Mouse (Mus musculus) natural killer cell, adult 2 months (primary cell): ENCODE measurements around the gene Ankdd1b.

Experiments
- DNase-seq, 2 experiments: peaks; one replicate each; pipeline ENCODE4 v3.0.0; 2022; ENCODE audit warnings: low spot score in 2 of 2

Ankdd1b gene

DNA sequence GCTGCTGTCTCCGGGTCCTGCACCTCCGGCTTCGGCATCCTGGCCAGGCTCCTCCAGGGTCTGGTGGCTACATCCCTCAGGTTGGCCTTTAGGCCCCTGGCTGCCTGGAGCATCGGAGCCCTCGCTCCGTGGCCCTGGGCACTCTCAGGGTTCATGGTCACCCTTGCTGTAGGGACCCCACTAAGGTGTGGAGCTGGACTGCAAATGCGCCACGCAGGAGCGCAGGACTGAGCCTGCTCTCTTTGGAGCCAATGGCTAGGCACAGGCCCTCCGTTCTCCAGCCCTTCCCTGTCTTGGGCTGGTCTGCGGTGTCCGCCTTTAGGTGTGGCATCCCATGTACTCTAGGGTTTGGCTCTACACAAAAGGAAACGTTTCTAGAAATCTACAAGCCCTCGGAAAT is at the start of gene Ankdd1b:
Gene Ankdd1b, minus strand, starts transcription at position 242 of the 400 bp plus-strand sequence.
- no peak for DNase-seq

DNA sequence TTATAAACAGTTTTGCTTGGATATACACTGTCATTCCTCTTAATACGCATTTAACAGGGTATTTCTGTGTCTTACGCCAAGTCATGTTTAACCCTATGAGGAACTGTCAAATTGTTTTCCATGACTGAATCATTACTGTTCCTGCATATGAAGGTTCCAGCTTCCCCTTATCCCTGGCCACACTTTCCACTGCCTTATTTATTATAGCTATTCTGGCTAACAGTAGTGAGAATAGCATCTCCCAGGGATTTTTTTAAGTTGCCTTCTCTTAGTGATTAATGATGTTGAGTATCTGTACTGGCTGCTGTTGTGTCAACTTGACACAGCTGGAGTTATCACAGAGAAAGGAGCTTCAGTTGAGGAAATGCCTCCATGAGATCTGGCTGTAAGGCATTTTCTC is 46.3 kb upstream of the Ankdd1b start:
- no peak for DNase-seq

DNA sequence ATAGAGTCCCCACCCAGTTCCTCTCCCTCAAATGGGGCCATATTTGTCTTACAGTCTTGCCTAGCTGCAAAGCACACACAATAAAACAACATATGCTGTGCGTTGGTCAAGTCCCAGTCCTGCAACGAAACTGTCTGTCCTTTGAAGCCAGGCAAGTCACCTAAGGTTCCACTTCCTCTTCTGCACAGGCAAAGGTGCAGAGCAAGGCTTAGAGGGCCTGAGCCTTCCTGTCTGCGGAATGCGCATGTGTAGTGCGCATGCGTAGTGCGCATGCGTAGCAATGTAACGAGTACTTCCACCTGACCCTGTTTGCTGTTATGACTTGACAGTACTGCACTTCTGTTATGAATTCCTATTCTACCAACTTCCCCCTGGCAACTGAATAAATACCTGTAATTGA is 45.3 kb upstream of the Ankdd1b start:
- DNase-seq = no peak

DNA sequence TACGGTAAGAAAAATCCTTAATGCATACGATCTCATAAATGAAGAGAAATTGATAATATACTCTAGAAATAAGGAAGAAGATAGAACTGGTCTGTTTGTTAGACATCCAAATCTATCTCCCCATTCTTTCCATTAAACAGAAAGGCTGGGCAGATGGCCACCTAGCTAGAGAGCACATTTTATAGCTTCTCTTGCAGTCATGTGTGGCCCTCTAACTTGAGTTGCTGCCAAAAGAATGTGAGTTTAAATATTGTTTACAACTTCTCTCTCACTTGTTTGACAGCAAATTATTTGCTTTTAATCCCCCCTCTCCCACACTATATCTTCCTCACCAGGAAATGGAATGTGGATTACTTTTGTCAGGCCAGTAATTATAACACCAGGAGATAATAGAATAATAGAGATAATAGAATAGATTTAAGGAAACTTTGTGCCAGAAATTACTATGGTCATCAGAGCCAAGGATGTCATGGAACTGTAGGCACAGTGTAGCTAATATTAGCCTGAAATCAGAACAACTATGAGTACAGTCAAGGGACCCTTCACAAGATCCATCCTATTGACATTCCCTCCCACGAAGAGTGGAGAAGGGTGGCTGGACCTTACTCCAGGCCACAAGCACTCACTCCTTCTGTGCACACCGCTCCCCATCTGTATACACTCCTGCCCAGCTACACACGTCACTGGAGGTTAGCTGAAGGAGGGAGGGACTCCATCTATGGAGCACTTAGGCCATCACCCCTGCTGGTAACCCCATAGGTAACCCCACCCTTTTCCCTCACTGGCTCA is 43.4 kb upstream of the Ankdd1b start:
- no peak for DNase-seq

DNA sequence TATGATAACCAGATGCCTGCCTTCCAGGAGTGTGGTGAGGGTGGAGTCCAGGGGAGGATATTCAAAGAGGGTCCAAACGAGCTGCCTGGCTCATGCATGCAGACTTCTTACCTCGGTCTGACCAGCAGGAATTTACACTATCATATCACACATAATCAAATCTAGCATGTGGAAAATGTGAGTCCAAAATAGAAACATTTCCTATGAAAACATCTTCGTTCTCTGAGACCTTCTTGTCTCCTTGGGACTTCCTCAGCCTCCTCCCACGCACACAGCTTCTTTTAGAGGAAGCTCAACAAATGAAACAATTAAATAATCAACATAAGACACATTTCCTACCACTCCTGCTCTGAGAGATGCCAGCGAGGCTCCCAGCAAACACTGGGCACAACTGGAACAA is 40.9 kb upstream of the Ankdd1b start:
- no peak for DNase-seq

DNA sequence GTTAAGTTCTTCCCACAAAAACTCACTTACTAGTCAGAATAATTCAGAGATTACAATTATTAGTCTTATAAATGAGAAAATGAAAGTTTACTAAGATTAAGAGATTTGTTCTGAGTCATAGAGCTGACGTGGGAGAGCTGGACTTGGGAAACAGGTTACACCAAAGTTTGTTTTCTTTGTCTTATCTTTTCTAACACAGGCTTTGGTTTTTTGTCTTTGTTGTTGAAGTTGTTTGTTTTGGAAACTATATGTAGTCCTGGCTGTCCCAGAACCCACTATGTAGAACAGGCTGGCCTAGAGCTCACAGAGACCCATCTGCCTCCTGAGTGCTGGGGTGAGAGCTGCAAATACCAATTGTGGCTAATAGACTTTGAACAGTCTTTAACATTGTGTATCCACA is 40.3 kb upstream of the Ankdd1b start:
- no peak for DNase-seq

DNA sequence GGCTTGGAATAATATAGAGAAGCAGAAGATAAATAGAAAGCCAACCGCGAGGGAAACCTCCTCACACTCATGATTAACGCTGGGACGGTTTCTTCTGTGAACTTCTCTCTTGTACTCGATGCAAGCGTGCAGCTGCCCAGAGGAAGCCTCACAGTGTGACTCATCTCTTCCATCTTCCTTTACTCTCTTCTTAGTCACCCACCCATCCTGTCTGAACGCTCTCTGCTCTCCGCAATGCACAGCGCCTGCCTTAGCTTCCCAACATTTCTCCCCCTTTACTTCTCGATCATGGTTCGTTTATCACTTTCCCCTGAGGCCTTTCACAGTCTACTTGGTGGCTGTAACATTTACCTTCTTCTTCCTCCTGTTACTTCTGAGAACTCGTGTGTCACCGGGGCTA is 39.6 kb upstream of the Ankdd1b start:
- DNase-seq = peak; percentile 51 to 65

DNA sequence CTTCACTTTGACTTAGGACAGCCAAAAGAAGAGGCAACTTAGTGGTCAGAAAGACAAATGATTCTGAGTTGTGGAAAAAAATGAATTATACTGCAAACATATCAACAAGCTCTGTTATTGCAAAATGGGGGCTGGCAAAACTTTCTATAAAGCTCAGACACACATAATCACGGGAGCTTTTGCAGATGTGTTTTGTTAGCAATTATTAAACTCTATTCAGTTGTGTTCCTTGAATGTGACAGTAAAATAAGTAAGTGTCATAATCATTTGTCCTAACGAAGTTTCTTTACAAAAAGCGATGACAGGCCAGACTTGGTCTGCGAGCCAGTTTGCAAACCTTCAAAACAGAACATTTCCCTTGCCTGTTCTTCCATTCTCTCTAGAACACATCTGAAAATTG is 36.5 kb upstream of the Ankdd1b start:
- no peak for DNase-seq

DNA sequence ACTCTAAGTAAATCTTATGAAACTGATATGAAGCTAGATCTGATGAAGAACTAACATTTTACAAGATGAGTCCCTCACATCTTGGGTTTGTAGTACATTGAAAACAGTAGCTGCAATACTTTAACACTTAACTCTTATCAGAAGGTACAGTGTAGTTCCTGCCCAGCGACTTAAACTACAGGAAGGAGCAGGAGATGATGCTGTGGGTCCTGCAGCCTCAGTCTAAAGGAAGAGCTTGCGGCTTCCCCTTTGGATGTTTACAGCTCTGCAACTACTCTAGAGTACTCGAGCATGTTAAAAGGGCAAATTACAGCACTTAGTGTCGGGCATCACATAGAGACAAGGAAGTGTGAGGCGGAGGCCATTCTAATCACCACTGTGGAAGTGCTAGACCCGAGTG is 35.3 kb upstream of the Ankdd1b start:
- DNase-seq = no peak

DNA sequence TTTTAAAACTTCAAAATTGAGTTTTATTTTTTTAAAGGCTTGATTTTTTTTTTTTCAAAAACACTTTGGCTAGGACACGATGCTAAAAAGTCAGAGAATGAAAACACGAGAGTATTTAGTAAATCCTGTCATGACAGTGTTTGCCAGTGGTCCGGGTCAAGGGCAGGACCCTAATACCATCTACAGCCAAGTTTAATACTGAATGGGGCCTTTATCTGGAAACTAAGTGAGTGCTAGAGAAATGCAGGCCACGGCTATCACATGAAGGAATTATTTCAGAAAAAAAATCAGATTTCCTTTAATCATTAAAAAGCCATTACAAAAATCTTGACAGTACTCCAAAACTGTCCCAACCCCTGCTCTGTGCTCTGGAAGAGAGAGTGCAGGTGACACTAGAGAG is 34.7 kb upstream of the Ankdd1b start:
- DNase-seq = no peak

DNA sequence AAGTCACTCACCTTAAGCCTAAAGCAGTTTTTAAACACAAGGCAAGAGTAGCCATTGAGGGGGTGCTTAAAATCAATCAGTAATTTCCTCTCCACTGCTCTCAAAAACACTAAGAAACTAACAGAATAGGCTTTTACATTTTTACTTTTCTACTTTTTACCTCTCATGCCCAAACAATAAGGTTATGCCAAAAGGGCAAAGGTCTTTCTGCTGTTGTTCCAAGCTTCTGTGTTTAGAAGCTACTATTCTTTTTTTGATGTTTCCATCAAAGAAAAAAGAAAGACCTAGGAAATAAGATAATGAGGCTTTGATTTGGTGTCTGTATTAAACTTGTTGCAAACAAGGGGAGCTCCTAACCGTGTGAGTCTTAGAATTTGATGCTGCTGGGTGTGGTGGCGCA is 28.9 kb upstream of the Ankdd1b start:
- DNase-seq = no peak

DNA sequence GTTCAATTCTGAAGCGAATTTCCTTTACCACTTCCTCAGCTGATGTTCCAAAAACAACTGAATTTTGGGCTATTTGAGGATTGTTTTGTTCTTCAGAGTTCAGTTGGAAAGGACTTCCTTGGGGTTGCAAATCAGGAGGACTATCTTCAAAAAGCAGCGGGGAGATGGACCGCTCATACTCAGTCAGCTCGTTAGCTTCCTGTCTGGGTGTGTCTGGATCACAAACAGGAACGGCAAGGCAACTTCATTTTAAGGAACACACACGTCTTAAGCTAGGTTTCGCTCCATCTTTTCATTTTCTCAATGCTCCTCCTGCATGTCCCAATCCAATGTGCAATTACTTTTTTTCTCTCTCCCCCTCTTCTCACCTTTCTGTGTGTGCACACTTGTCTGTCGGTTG is 25.6 kb upstream of the Ankdd1b start:
- no peak for DNase-seq

DNA sequence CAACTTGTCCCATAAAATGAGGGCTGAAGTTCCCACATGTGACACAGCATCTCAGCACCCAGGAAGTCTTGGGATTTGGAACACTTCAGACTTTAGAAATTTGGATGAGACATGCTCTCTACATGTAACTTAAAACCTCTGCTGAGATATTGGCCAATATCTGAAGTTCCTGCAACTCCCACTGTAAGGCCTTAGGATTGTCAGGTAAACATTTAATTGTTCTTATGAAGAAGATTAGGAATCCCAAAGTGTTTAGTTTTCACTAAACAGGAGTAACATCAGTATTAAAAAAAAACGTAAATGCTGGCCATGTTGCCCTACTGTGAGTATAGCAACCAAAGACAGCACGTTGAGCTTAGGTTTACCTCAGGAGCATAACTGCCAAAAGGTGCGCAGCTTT is 19.4 kb upstream of the Ankdd1b start, which contains the start of gene Gm17622:
Gene Gm17622, plus strand, starts transcription at position 301 of the 400 bp plus-strand sequence.
- DNase-seq = no peak

DNA sequence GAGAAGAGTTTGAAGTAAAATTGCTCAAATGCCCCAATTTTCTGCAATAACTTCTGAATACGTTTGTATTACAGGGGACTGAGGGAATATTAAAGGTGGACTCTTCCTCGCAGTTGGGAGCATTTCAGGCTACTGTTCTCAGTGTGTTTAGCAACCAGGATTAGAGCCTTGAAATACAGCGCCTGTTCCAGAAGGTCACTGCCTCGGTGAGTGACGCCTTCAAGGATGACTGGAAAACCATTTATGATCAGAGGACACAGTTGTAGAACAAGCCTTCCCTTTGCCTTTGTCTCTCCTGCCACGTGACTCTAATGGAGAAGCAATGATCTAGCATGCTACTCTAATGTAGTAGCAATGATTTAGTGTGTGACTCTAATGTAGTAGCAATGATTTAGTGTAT is 17.0 kb upstream of the Ankdd1b start:
- no peak for DNase-seq

DNA sequence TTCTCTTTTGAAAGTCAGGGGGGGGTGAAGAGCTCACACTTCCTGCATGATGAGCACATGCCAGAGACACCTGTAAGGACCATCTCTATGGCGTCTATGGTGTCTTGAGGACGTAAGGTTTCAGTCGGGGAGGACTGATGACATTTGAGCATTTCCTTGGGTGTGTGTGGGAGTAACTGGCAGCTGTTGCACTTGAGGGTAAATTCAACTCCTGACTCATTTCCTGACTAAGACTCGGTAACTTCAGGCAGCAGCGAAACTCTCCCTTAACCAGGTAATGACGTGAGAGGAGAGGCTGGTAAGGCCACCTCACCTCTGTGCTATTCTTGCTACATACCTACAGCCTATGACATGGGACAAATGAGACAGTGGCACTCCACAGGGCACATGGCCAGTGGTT is 16.2 kb upstream of the Ankdd1b start:
- peak; percentile 14 to 24 for DNase-seq

DNA sequence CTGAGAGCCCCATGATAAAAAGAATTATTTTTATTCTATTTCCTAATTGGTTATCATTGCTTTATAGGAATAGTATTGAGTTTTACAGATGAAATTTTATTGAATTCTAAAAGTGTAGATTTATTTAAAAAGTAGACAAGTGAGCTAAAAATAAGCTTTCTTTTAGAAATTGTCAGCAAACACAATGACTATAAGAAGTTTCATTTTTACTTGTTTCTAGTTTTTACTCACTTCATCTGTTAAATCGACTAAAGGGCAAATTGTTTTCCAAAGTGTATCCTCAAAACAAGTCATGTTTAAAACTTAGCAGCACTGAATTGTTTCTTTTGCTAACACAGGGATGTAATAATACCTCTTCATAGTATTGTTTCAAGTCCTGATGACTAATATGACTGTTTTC is 8.0 kb upstream of the Ankdd1b start:
- no peak for DNase-seq

DNA sequence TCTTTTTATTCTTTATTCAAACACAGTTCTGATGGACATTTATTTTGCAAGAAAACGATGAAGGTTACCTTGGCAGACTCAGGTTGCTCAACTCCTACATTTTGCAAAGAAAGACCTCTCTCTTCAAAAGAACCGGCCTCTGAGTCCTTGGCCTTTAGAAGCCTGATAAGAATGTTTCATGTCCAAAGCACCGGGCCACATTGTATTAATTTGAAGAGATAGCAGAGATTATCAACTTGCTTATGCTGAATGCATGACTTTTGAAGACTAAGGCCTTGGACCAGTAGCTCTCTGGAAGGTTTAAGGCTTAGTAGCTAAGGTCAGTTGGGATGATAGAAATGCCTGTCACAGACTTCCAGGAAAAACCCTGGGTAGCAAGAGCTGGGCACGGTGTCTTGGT is 6.2 kb upstream of the Ankdd1b start:
- no peak for DNase-seq

DNA sequence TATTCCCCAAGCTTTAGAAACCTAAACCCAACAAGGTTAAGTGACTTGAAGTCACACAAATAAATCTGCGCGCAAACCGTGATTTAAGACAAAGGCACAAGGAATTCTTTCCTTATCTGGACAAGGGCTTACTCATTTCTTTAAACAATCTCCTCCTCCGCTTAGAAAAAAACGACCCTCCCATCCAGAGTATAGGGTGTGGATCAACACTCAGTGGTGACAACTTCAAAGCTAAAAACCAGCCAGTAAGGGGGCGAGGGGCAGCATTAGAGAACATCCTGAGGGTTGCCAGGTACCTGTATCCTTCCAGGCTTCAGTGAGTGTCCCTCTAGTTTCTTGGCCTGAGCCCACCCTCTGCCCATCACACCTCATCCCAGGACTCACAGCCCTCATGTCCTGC is 442 bp downstream of the Ankdd1b start:
- no peak for DNase-seq

DNA sequence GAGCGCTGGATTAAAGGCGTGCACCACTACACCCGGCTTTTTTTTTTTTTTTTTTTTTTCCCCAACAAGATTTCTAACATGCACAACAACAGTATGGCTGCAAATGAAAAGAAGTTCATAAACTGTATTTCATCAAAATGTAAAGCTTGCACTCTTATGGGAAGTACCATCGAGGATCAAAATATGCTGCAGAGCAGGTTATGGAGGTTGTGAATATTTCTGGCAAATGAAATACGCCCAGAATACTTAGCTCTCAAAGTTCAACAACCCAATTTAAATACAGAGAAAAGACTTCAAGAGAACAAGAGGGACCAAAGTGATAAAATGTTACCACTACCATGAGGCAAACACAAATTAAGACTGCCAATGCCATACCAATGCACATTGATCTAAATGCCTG is 2.3 kb downstream of the Ankdd1b start:
- no peak for DNase-seq

DNA sequence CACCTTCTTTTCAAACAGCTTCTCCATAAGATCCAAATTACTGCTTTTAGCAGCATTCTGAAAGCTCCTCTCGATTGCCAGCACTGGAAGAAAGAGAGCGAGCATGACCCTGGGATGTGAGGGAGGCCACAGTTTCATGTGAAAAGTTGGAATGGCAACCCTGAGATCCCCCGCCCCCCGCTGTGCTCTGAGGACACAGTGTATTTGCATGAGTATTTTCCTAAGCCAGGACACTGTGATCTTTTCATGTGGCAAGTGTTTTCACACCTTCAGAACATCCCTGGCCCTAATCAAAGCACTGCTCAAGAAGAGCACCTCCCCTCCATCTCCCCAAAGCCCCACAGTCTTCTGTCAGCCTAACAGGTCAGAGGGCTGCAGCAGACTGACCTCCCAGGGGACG is 5.7 kb downstream of the Ankdd1b start:
- no peak for DNase-seq

DNA sequence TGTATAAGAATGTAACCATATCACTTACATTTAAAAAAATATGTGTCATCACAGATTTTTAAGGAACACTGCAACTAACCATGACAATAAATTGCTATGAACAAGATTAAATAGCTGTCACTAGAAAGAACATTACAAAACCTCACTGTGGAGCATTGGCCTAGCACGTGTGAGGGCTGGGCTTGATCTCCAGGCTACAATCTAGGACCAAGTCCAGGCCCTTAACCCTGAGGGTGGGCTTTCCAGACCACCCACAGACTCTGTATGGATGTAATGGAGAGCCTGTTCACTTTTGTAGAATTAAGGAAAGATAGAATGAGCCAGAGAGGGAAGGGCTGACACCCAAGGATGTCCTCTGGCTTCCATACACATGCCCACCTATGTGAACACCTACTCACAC is 8.4 kb downstream of the Ankdd1b start:
- DNase-seq = no peak

DNA sequence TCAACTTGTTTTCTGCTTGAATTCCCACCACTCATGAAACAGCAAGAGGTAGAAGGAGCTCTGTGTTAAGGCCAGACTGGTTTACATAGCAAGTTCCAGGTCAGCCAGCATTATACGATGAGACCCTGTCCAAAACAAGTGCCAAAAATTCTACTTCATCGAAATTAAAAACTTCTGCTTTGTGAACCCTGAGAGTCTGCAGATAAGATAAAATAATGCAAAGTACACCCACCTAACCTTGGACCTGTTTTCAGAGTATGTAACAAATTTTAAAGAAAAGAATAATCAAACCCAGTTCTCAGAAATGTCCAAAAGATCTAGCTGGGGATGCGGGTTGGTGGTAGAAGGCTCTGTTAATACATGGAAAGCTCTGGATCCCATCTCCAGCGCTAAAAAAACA is 12.4 kb downstream of the Ankdd1b start:
- DNase-seq = no peak

DNA sequence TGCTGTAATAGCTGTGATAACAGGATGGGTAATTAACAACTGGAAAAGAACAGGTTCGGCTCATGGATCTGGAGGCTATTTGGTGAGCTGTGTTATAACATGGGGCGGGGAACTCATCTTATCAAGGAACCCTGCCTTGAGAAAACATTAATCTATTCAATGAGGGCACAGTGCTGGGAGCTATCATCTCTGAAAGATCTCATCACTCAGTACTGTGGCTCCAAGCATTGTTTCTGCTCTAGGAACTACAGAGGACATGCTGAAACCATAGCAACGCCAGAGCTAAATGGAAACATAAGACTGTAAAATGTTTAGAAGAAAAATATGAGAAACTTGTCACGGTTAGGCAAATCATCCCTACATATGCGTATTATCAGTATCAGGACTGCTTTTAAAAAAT is 13.0 kb downstream of the Ankdd1b start:
- DNase-seq = no peak

DNA sequence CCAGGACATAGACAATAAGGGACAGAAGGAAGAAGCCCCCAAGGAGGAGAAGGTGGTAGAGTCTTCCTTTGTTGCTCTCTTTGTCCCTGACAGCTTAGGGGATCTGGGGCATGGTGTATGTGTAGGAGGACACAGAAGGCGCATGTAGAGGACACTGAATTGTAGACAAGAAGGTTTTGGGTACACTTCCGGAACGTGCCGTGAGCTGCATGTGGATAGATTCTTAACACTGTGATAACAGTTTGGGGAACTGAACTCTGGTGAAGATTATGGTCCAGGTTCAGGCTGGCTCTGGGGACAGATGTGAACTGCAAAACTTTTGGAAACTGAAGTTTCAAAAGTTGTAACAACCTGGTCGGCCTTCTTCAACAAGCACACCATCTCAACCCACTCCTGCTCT is 13.4 kb downstream of the Ankdd1b start:
- DNase-seq = no peak
